Mouse (Mus musculus): ENCODE measurements at regions not wholly inside any gene's neighbourhood (a gene's known extent, or its start where the extent isn't known, plus 50 kb on each side); places are given as distances from the start of the nearest gene placed in this dataset.

GRCm38 (mm10) chr2:84265002-84265401, 160.2 kb downstream of the Calcrl start:
- no peak for DNase-seq (ENCODE audit: low spot score in 2 of 2)

GRCm38 (mm10) chr2:84266158-84266557, 159.1 kb downstream of the Calcrl start:
- no peak for DNase-seq (ENCODE audit: low spot score in 2 of 2)

GRCm38 (mm10) chr2:84266883-84267554, 158.2 kb downstream of the Calcrl start:
- no peak for DNase-seq (ENCODE audit: low spot score in 2 of 2)

GRCm38 (mm10) chr2:84274038-84274724, 151.0 kb downstream of the Calcrl start:
- DNase-seq (ENCODE audit: low spot score in 2 of 2), result no peak

- DNase-seq (ENCODE audit: low spot score in 2 of 2), result no peak
Measured at GRCm38 (mm10) chr2:84277181-84277580, 148.0 kb downstream of the Calcrl start.

Measured in urinary bladder, postnatal 4 days (tissue).